ENCODE assay signal across 8 mouse cellular contexts in the genomic region with DNA sequence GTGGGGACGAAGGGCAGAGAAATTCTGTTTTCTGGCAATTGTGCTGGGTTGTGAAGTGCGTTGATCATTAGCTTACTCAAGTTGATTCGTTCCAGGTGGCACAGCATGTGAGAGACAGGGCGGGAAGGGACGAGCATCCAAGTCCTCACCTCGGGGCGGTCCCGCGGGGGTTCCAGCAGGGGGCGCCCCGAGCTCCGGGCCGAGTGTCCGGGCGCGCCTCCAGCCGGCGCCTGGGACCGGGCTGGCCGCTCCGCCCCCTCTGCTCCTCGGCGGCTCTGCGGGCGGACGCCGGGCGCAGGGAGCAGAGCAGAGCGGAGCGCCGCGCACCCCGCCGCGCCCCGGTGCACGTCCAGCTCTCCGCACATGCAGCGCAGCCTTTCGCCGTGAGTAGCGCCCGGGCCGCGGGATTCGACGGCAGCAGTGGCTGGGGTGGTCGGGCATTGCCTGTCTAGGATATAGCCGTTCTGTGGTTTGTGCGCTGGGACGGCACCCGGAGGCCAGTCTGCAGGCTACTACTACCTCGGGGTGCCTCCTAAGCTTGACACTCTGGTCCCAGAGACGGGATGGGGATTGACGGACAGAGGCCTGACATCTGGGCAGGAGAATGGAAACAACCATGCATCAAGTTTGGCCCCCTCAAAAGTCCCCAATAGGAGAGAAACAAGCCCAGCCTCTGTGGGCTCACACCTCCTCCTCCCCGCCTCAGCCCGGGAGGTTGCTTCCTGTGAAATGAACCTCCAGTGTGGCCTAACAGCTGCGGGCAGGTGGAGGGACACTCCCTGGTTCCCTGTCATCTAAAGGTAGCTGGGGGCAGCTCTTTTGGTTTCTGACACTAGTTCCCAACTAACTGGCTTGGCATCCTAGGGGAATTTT. TPM values are rescaled to one million over a fixed set of nuclear protein-coding genes. Genes with fewer than 3 reads are reported as not detected.
A peak's percentile ranks its signal among the peaks of the same experiment; 100 is the strongest.
DNase-seq lines count a peak whose midpoint lies in the region; ATAC-seq and TF ChIP-seq lines count a peak whose summit lies in the region.

TSS of gene Dapk2 (plus strand) at position 266 of the 873 bp plus-strand sequence.

- in situ Hi-C loops in Patski (cut with MboI; ENCODE audit: low pct_unique_long_range_greater_than_20kb) = no loop called here

- WGBS in hindbrain, embryonic 14.5 days = 3% methylated on average over 58 of the region's 58 CpGs

- H3K4me2 ChIP-seq in hindbrain, embryonic 14.5 days (replicated peaks) = peak within 1 kb of the TSS; percentile 50

- H3K9me3 ChIP-seq in hindbrain, embryonic 14.5 days (ENCODE audit: control insufficient read depth, low read length) = no peaks in the 10 kb centered on the region

- ATAC-seq in Patski = peak; percentile 55
- ATAC-seq in hindbrain, embryonic 14.5 days (ENCODE audit: low FRiP score) = peak; percentile 53; the same call in 1 of the 2 replicates

- H3K4me1 ChIP-seq in hindbrain, embryonic 14.5 days (replicated peaks; ENCODE audit: control insufficient read depth, insufficient read depth, low read length) = no peaks in the 10 kb centered on the region

- POLR2A ChIA-PET in Patski (lab: Charles Lee) = interaction anchor here (0.6 kb wide), 1 partner anchor 118 kb away, joined by 3 read pairs; no protein-coding TSS in a partner anchor

- CTCF ChIA-PET in Patski (lab: Charles Lee) = interaction anchor here (1.0 to 1.5 kb wide), 2 partner anchors 9 to 258 kb away, joined by 3 read pairs; no protein-coding TSS in a partner anchor

- peak; percentile 95 for TF ChIP-seq CTCF in Patski (IDR thresholded peaks at IDR 0.05)

- H3K36me3 ChIP-seq in hindbrain, embryonic 14.5 days (replicated peaks; ENCODE audit: control insufficient read depth, insufficient read depth) = no peaks in the 10 kb centered on the region

- peaks cover 5% of the 10 kb centered on the region for H3K27me3 ChIP-seq in Patski
- H3K27me3 ChIP-seq in hindbrain, embryonic 14.5 days (ENCODE audit: control insufficient read depth, insufficient read depth, low read length) = peaks cover 16% of the 10 kb centered on the region

- H3K27ac ChIP-seq in hindbrain, embryonic 14.5 days = no peak within 1 kb of the TSS

- DNase-seq in Patski (ENCODE audit: low read depth, low spot score) = no peak
- DNase-seq in cerebellum, postnatal 14 days = peak; percentile 64 to 66
- DNase-seq in frontal cortex, postnatal 36 days (ENCODE audit: low spot score in 2 of 2) = peak; percentile 38 to 42
- peak; percentile 45 for DNase-seq in hindbrain, embryonic 14.5 days (ENCODE audit: low spot score)
- peak; percentile 38 for DNase-seq in left cerebral cortex, adult 11 months (ENCODE audit: low spot score)
- peak; percentile 87 for DNase-seq in lung, postnatal 36 days
- DNase-seq in retina, postnatal 1 day = peak; percentile 85
- peak; percentile 74 to 83 for DNase-seq in urinary bladder, adult 18-20 months (ENCODE audit: low spot score in 2 of 2)

- 0 out of 2 replicates have a peak within 1 kb of the TSS, but pooled peaks have one; percentile 20 for H3K9ac ChIP-seq in hindbrain, embryonic 14.5 days

- peak within 1 kb of the TSS; percentile 28 for H3K4me3 ChIP-seq in hindbrain, embryonic 14.5 days (replicated peaks; ENCODE audit: low read length)

RNA-seq across cellular contexts. Expression of gene Dapk2, which starts in this region (rescaled TPM):
- polyA plus RNA-seq in Patski (2021) = 0.19 TPM
- 0.59 and 0.80 TPM in 2 replicates for polyA plus RNA-seq in hindbrain, embryonic 14.5 days (2014; fragmentation: Nextera tagmentation; extraction: Ambion mirVana)

Comparison
In these comparisons a context has a peak if more than half of its experiments do, and no peak if none do; other contexts are left out.
1. Peak in ATAC-seq in Patski; RNA of the gene not detected or under 1 TPM.
2. Peak in DNase-seq, ATAC-seq, H3K4me3 ChIP-seq, H3K9ac ChIP-seq and H3K4me2 ChIP-seq in hindbrain, embryonic 14.5 days; RNA of the gene not detected or under 1 TPM.